Comparison of ENCODE assay signal across 9 mouse cellular contexts in genomic region chr4:150798783-150799530, GRCm38 (mm10). TPM values are rescaled to one million over a fixed set of nuclear protein-coding genes. Genes with fewer than 3 reads are reported as not detected.
DNase-seq lines count a peak whose midpoint lies in the region; ATAC-seq and TF ChIP-seq lines count a peak whose summit lies in the region.
"Had no signal": no experiment of that assay in that cellular context is flagged by ENCODE, and none has a peak within 500 bp of the region (broad histone marks: within the 10 kb centered on the region; RNA-seq: fewer than 3 reads in every experiment).

No protein-coding gene starts in this region.

- no peak for DNase-seq in testis, postnatal 14 days (ENCODE audit: low spot score)
- peak; percentile 43 for DNase-seq in heart, postnatal 4 days
- peak; percentile 48 for DNase-seq in limb, embryonic 14.5 days (ENCODE audit: low spot score)
- no peak for DNase-seq in embryo, embryonic 10 days (ENCODE audit: low spot score)
- DNase-seq in cerebellum, postnatal 25 days, result no peak

- H3K4me2 ChIP-seq in limb, embryonic 14.5 days (replicated peaks; ENCODE audit: low read depth, low read length, severe bottlenecking), result peak overlapping the region; percentile 10; the same call in 1 of the 2 replicates

- H3K27me3 ChIP-seq in testis, adult 2 months (ENCODE audit: control insufficient read depth, insufficient read depth, low read length), result no peaks in the 10 kb centered on the region
- H3K27me3 ChIP-seq in limb, embryonic 14.5 days (ENCODE audit: control insufficient read depth, insufficient read depth, low read length), result no peaks in the 10 kb centered on the region
- H3K27me3 ChIP-seq: neural tube, embryonic 12.5 days had no signal

- H3K4me3 ChIP-seq in testis, adult 2 months (ENCODE audit: control insufficient read depth, low read depth, low read length), result no peak overlapping the region
- H3K4me3 ChIP-seq in brown adipose tissue, adult 24 weeks (ENCODE audit: insufficient read depth, low read depth, low read length), result peak overlapping the region; percentile 25; the same call in 1 of the 2 replicates
- H3K4me3 ChIP-seq in limb, embryonic 14.5 days (replicated peaks; ENCODE audit: low read length), result no peak overlapping the region
- H3K4me3 ChIP-seq in olfactory bulb, adult 2 months (ENCODE audit: insufficient read depth, low read depth, low read length), result no peak overlapping the region
- H3K4me3 ChIP-seq: neural tube, embryonic 12.5 days had no signal

- peaks cover 11% of the 10 kb centered on the region for H3K4me1 ChIP-seq in testis, adult 2 months (ENCODE audit: control insufficient read depth, insufficient read depth, low read length)
- peaks cover 7% of the 10 kb centered on the region for H3K4me1 ChIP-seq in brown adipose tissue, adult 24 weeks (ENCODE audit: control insufficient read depth, insufficient read depth, insufficient read length, low read length)
- peaks cover 20% of the 10 kb centered on the region for H3K4me1 ChIP-seq in limb, embryonic 14.5 days (ENCODE audit: control insufficient read depth, insufficient read depth, low read length)
- H3K4me1 ChIP-seq in olfactory bulb, adult 2 months (ENCODE audit: control insufficient read depth, insufficient read depth, low read length), result peaks cover 14% of the 10 kb centered on the region

- ATAC-seq in limb, embryonic 14.5 days (ENCODE audit: low FRiP score, low read depth), result peak; percentile 25; the same call in 1 of the 2 replicates

- peak overlapping the region; percentile 61 for H3K27ac ChIP-seq in testis, adult 2 months (ENCODE audit: control insufficient read depth, insufficient read depth, low read depth, low read length)
- H3K27ac ChIP-seq in brown adipose tissue, adult 24 weeks (replicated peaks; ENCODE audit: low read depth, low read length), result peak overlapping the region; percentile 89
- H3K27ac ChIP-seq in limb, embryonic 14.5 days (replicated peaks; ENCODE audit: low read depth, low read length), result no peak overlapping the region
- peak overlapping the region; percentile 67; the same call in 1 of the 2 replicates for H3K27ac ChIP-seq in olfactory bulb, adult 2 months (ENCODE audit: insufficient read depth, low read depth, low read length)
- H3K27ac ChIP-seq: neural tube, embryonic 12.5 days had no signal

- no peaks in the 10 kb centered on the region for H3K36me3 ChIP-seq in testis, adult 2 months (ENCODE audit: control insufficient read depth, insufficient read depth, low read length)
- H3K36me3 ChIP-seq in limb, embryonic 14.5 days (ENCODE audit: control insufficient read depth, insufficient read depth, low read length), result no peaks in the 10 kb centered on the region
- H3K36me3 ChIP-seq: neural tube, embryonic 12.5 days had no signal

- H3K9ac ChIP-seq in limb, embryonic 14.5 days (ENCODE audit: low read depth, low read length, severe bottlenecking), result no peak overlapping the region
- H3K9ac ChIP-seq: neural tube, embryonic 12.5 days had no signal

- no peak for TF ChIP-seq POLR2A in testis, adult 2 months (IDR thresholded peaks at IDR 0.05; ENCODE audit: control insufficient read depth, low read depth, low read length)
- TF ChIP-seq POLR2A in limb, embryonic 14.5 days (IDR thresholded peaks at IDR 0.05; ENCODE audit: borderline replicate concordance, extremely low read depth, insufficient read depth, insufficient read length), result no peak
- no peak for TF ChIP-seq POLR2A in olfactory bulb, adult 2 months (IDR thresholded peaks at IDR 0.05; ENCODE audit: insufficient read depth, low read depth, low read length)

- 21% methylated on average over 13 of the region's 13 CpGs for WGBS in limb, embryonic 14.5 days
- whole genome bisulfite sequencing in olfactory bulb, adult 2 months, result 16% methylated on average over 13 of the region's 13 CpGs

- no peak for TF ChIP-seq CTCF in testis, adult 2 months (IDR thresholded peaks at IDR 0.05; ENCODE audit: control insufficient read depth, insufficient read depth, insufficient replicate concordance, low read depth, low read length)
- no peak for TF ChIP-seq CTCF in olfactory bulb, adult 2 months (IDR thresholded peaks at IDR 0.05; ENCODE audit: insufficient read depth, low read depth, low read length)

- no peaks in the 10 kb centered on the region for H3K9me3 ChIP-seq in limb, embryonic 14.5 days (ENCODE audit: control insufficient read depth, low read length)
- H3K9me3 ChIP-seq: neural tube, embryonic 12.5 days had no signal

RNA-seq across cellular contexts. Expression of gene Errfi1, which starts 54.8 kb away (rescaled TPM):
- 10.6 and 11.2 TPM in 2 replicates for polyA plus RNA-seq in testis, adult 2 months (2012; rRNA removed)
- polyA plus RNA-seq in brown adipose tissue, adult 24 weeks (2012; ENCODE audit: insufficient read depth, insufficient read length, missing spikeins), result 14.8 and 32.1 TPM in 2 replicates
- 10 to 100 TPM; 18.6 to 20.4 TPM for total RNA-seq in heart, postnatal 4 days (2021)
- 20.2 and 22.3 TPM in 2 replicates for polyA plus RNA-seq in limb, embryonic 14.5 days (2012; rRNA removed)
- 23.9 and 27.2 TPM in 2 replicates for polyA plus RNA-seq in limb, embryonic 14.5 days (2014; fragmentation: Nextera tagmentation; extraction: Ambion mirVana)
- polyA plus RNA-seq in olfactory bulb, adult 2 months (2012; ENCODE audit: insufficient read depth, insufficient read length, low replicate concordance, missing spikeins), result not detected in 2 replicates

Comparison
In these comparisons a context has a peak if more than half of its experiments do, and no peak if none do; other contexts are left out.
1. DNase-seq: peak in heart, postnatal 4 days (single experiment) and limb, embryonic 14.5 days (single experiment); none in testis, postnatal 14 days (single experiment), embryo, embryonic 10 days (single experiment) and cerebellum, postnatal 25 days (0 of 2).
2. RNA of gene Errfi1, which starts 54.8 kb away (polyA plus RNA-seq): 14.8 to 32.1 TPM in brown adipose tissue, adult 24 weeks, 20.2 to 27.2 TPM in limb, embryonic 14.5 days and 10.6 to 11.2 TPM in testis, adult 2 months; not detected in olfactory bulb, adult 2 months; every median in the first group is over 10 times any median in the second.